Mouse (Mus musculus) spleen, postnatal 36 days (tissue): ENCODE measurements around the gene Snx15.
"Not testable (repeated sequence)": the region's sequence is repeated elsewhere in the genome, so short reads cannot be mapped to it uniquely, and the experiment has no call there.

ENCODE experiments used
- DNase-seq, 2 experiments: peaks; one replicate each; pipeline ENCODE4 v3.0.0; 2022; ENCODE audit warnings: low spot score in 2 of 2, mixed read lengths in 1 of 2

The Snx15 gene

GRCm38 (mm10) chr19:6127760-6128341 is at the start of gene Snx15:
TSS of gene Snx15 (minus strand) at chr19:6128304.
- DNase-seq, result peak; percentile 96 to 97

GRCm38 (mm10) chr19:6174771-6175170 is 46.7 kb upstream of the Snx15 start:
- DNase-seq, result no peak

- no peak for DNase-seq
Measured at GRCm38 (mm10) chr19:6171215-6171614, 43.1 kb upstream of the Snx15 start.

- DNase-seq, result no peak
Measured at GRCm38 (mm10) chr19:6166750-6167149, 38.6 kb upstream of the Snx15 start.

GRCm38 (mm10) chr19:6163872-6164547 is 35.9 kb upstream of the Snx15 start:
- DNase-seq, result peak; percentile 9 to 28

GRCm38 (mm10) chr19:6157220-6157619 is 29.1 kb upstream of the Snx15 start:
- DNase-seq, result peak in 1 of 2 experiments; percentile 8

GRCm38 (mm10) chr19:6156372-6156771 is 28.3 kb upstream of the Snx15 start:
- DNase-seq, result no peak

GRCm38 (mm10) chr19:6155174-6155573 is 27.1 kb upstream of the Snx15 start:
- no peak for DNase-seq

GRCm38 (mm10) chr19:6144842-6145241 is 16.7 kb upstream of the Snx15 start:
- DNase-seq, result no peak

GRCm38 (mm10) chr19:6141394-6141749 is 13.3 kb upstream of the Snx15 start, which contains the start of gene Arl2:
TSS of gene Arl2 (minus strand) at chr19:6141548.
- peak; percentile 71 to 83 for DNase-seq

- DNase-seq, result peak; percentile 88 to 90
Measured at GRCm38 (mm10) chr19:6140678-6141393, 12.7 kb upstream of the Snx15 start, which contains the start of gene Batf2. TSS of gene Batf2 (plus strand) at chr19:6140983.

GRCm38 (mm10) chr19:6140374-6140677 is 12.2 kb upstream of the Snx15 start:
- DNase-seq, result no peak

- DNase-seq, result no peak
Measured at GRCm38 (mm10) chr19:6139701-6140100, 11.6 kb upstream of the Snx15 start.

- no peak for DNase-seq
Measured at GRCm38 (mm10) chr19:6136397-6136796, 8.3 kb upstream of the Snx15 start.

GRCm38 (mm10) chr19:6133197-6133596 is 5.1 kb upstream of the Snx15 start:
- DNase-seq, result not testable (repeated sequence)

GRCm38 (mm10) chr19:6132171-6132827 is 4.2 kb upstream of the Snx15 start:
- peak; percentile 31 to 53 for DNase-seq

GRCm38 (mm10) chr19:6130414-6131128 is 2.5 kb upstream of the Snx15 start:
- DNase-seq, result not testable (repeated sequence)

- DNase-seq, result no peak
Measured at GRCm38 (mm10) chr19:6126789-6127580, 1.1 kb downstream of the Snx15 start.

- DNase-seq, result peak; percentile 24 to 61
Measured at GRCm38 (mm10) chr19:6126289-6126688, 1.8 kb downstream of the Snx15 start.

GRCm38 (mm10) chr19:6124898-6125297 is 3.2 kb downstream of the Snx15 start:
- no peak for DNase-seq

GRCm38 (mm10) chr19:6123330-6123729 is 4.8 kb downstream of the Snx15 start:
- no peak for DNase-seq
